ENCODE assay signal across 8 mouse cellular contexts in the genomic region with DNA sequence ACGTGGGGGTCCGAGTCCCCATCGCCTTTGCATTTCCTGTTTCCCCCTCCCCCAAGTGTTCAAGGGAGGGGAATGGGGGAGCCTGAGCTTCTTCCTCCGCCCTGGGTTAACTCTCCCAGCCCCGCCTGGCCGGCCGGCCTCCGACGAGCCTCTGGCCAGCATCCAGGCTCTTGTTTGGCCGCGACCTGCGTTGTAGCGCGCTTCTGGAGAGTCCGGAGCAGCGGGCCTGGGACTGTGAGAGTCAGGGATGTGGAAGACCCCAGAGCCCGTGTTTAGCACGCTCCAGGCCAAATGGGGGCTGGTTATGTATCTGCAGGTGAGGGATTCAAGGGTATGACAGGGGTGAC. TPM values are rescaled to one million over a fixed set of nuclear protein-coding genes. Genes with fewer than 3 reads are reported as not detected.
A peak's percentile ranks its signal among the peaks of the same experiment; 100 is the strongest.
DNase-seq lines count a peak whose midpoint lies in the region; ATAC-seq and TF ChIP-seq lines count a peak whose summit lies in the region.

No protein-coding gene starts in this region.

- no peaks in the 10 kb centered on the region for H3K9me3 ChIP-seq in embryonic facial prominence, embryonic 15.5 days (replicated peaks)
- H3K9me3 ChIP-seq in hindbrain, embryonic 10.5 days = 0 out of 2 replicates have a peak, but pooled peaks cover 2% of the 10 kb centered on the region
- H3K9me3 ChIP-seq in limb, embryonic 14.5 days (ENCODE audit: control insufficient read depth, low read length) = 0 out of 2 replicates have a peak, but pooled peaks cover 3% of the 10 kb centered on the region
- no peaks in the 10 kb centered on the region for H3K9me3 ChIP-seq in midbrain, embryonic 15.5 days

- peak overlapping the region; percentile 40 for H3K27ac ChIP-seq in embryonic facial prominence, embryonic 15.5 days (replicated peaks)
- H3K27ac ChIP-seq in hindbrain, embryonic 10.5 days = peak overlapping the region; percentile 92
- 0 out of 2 replicates have a peak overlapping the region, but pooled peaks have one; percentile 52 for H3K27ac ChIP-seq in limb, embryonic 14.5 days (replicated peaks; ENCODE audit: low read depth, low read length)
- H3K27ac ChIP-seq in midbrain, embryonic 15.5 days = peak overlapping the region; percentile 73

- peak overlapping the region; percentile 90 for H3K4me2 ChIP-seq in embryonic facial prominence, embryonic 15.5 days (replicated peaks)
- peak overlapping the region; percentile 85 for H3K4me2 ChIP-seq in limb, embryonic 14.5 days (replicated peaks; ENCODE audit: low read depth, low read length, severe bottlenecking)
- H3K4me2 ChIP-seq in midbrain, embryonic 15.5 days = peak overlapping the region; percentile 88

- H3K27me3 ChIP-seq in embryonic facial prominence, embryonic 15.5 days = no peaks in the 10 kb centered on the region
- H3K27me3 ChIP-seq in hindbrain, embryonic 10.5 days (ENCODE audit: insufficient read depth, poor library complexity, severe bottlenecking) = peaks cover 8% of the 10 kb centered on the region; the same call in 1 of the 2 replicates
- no peaks in the 10 kb centered on the region for H3K27me3 ChIP-seq in limb, embryonic 14.5 days (ENCODE audit: control insufficient read depth, insufficient read depth, low read length)
- H3K27me3 ChIP-seq in midbrain, embryonic 15.5 days (replicated peaks) = no peaks in the 10 kb centered on the region

- TF ChIP-seq POLR2A in limb, embryonic 14.5 days (IDR thresholded peaks at IDR 0.05; ENCODE audit: borderline replicate concordance, extremely low read depth, insufficient read depth, insufficient read length) = no peak

- peak overlapping the region; percentile 57 for H3K9ac ChIP-seq in embryonic facial prominence, embryonic 15.5 days
- peak overlapping the region; percentile 82 for H3K9ac ChIP-seq in limb, embryonic 14.5 days (ENCODE audit: low read depth, low read length, severe bottlenecking)
- peak overlapping the region; percentile 93 for H3K9ac ChIP-seq in midbrain, embryonic 15.5 days

- DNase-seq in ovary, postnatal 14 days (ENCODE audit: low spot score) = peak; percentile 44
- DNase-seq in ovary, adult 18-20 months (ENCODE audit: low spot score) = no peak
- DNase-seq in hindbrain, embryonic 10.5 days (ENCODE audit: low spot score) = no peak
- peak; percentile 28 for DNase-seq in limb, embryonic 14.5 days (ENCODE audit: low spot score)
- DNase-seq in layer of hippocampus, adult 9-11 months = no peak

- WGBS in embryonic facial prominence, embryonic 15.5 days = 2% methylated on average over 18 of the region's 18 CpGs
- under 1% methylated on average over 18 of the region's 18 CpGs for WGBS in hindbrain, embryonic 10.5 days
- WGBS in limb, embryonic 14.5 days = under 1% methylated on average over 17 of the region's 18 CpGs
- under 1% methylated on average over 18 of the region's 18 CpGs for WGBS in midbrain, embryonic 15.5 days

- H3K4me3 ChIP-seq in embryonic facial prominence, embryonic 15.5 days (replicated peaks) = peak overlapping the region; percentile 50
- peak overlapping the region; percentile 72 for H3K4me3 ChIP-seq in hindbrain, embryonic 10.5 days
- H3K4me3 ChIP-seq in limb, embryonic 14.5 days (replicated peaks; ENCODE audit: low read length) = peak overlapping the region; percentile 78
- peak overlapping the region; percentile 95 for H3K4me3 ChIP-seq in midbrain, embryonic 15.5 days

- peak; percentile 3; the same call in 1 of the 2 replicates for ATAC-seq in embryonic facial prominence, embryonic 15.5 days (ENCODE audit: insufficient number of reproducible peaks, low FRiP score, low TSS enrichment, low read depth)
- ATAC-seq in limb, embryonic 14.5 days (ENCODE audit: low FRiP score, low read depth) = peak; percentile 42
- ATAC-seq in midbrain, embryonic 15.5 days (replicated peaks) = peak; percentile 74
- ATAC-seq in monocyte, adult 5-6 weeks (replicated peaks; ENCODE audit: insufficient number of reproducible peaks, low FRiP score, low TSS enrichment, poor library complexity, severe bottlenecking) = no peak

- H3K36me3 ChIP-seq in embryonic facial prominence, embryonic 15.5 days = no peaks in the 10 kb centered on the region
- peaks cover 3% of the 10 kb centered on the region; the same call in 1 of the 2 replicates for H3K36me3 ChIP-seq in hindbrain, embryonic 10.5 days
- no peaks in the 10 kb centered on the region for H3K36me3 ChIP-seq in limb, embryonic 14.5 days (ENCODE audit: control insufficient read depth, insufficient read depth, low read length)
- H3K36me3 ChIP-seq in midbrain, embryonic 15.5 days (replicated peaks) = no peaks in the 10 kb centered on the region

- H3K4me1 ChIP-seq in embryonic facial prominence, embryonic 15.5 days = peaks cover 11% of the 10 kb centered on the region
- H3K4me1 ChIP-seq in hindbrain, embryonic 10.5 days (replicated peaks) = peaks cover 28% of the 10 kb centered on the region
- 0 out of 2 replicates have a peak, but pooled peaks cover 5% of the 10 kb centered on the region for H3K4me1 ChIP-seq in limb, embryonic 14.5 days (ENCODE audit: control insufficient read depth, insufficient read depth, low read length)
- peaks cover 15% of the 10 kb centered on the region for H3K4me1 ChIP-seq in midbrain, embryonic 15.5 days

RNA-seq across cellular contexts. Expression of gene Adamts7, which starts 0.9 kb away (rescaled TPM):
- 14.7 and 15.6 TPM in 2 replicates for polyA plus RNA-seq in embryonic facial prominence, embryonic 15.5 days (2015; fragmentation: Nextera tagmentation; extraction: Ambion mirVana)
- polyA plus RNA-seq in hindbrain, embryonic 10.5 days (2016; fragmentation: Nextera tagmentation; extraction: Ambion mirVana) = 16.1 and 16.2 TPM in 2 replicates
- 44.3 and 60.0 TPM in 2 replicates for polyA plus RNA-seq in limb, embryonic 14.5 days (2012; rRNA removed)
- 19.4 and 22.7 TPM in 2 replicates for polyA plus RNA-seq in limb, embryonic 14.5 days (2014; fragmentation: Nextera tagmentation; extraction: Ambion mirVana)
- polyA plus RNA-seq in midbrain, embryonic 15.5 days (2015; fragmentation: Nextera tagmentation; extraction: Ambion mirVana) = 9.9 and 11.5 TPM in 2 replicates
- total RNA-seq in monocyte, adult 5-6 weeks (2017) = not detected in 3 replicates

RNA-seq across cellular contexts. Expression of gene Morf4l1, which starts 49.1 kb away (rescaled TPM):
- polyA plus RNA-seq in embryonic facial prominence, embryonic 15.5 days (2015; fragmentation: Nextera tagmentation; extraction: Ambion mirVana) = 429 and 455 TPM in 2 replicates
- 538 and 546 TPM in 2 replicates for polyA plus RNA-seq in hindbrain, embryonic 10.5 days (2016; fragmentation: Nextera tagmentation; extraction: Ambion mirVana)
- 403 and 464 TPM in 2 replicates for polyA plus RNA-seq in limb, embryonic 14.5 days (2012; rRNA removed)
- polyA plus RNA-seq in limb, embryonic 14.5 days (2014; fragmentation: Nextera tagmentation; extraction: Ambion mirVana) = 500 and 524 TPM in 2 replicates
- polyA plus RNA-seq in midbrain, embryonic 15.5 days (2015; fragmentation: Nextera tagmentation; extraction: Ambion mirVana) = 548 and 569 TPM in 2 replicates
- total RNA-seq in monocyte, adult 5-6 weeks (2017) = 337 to 441 TPM (median 353 TPM) in 3 replicates

Comparison
In these comparisons a context has a peak if more than half of its experiments do, and no peak if none do; other contexts are left out.
1. DNase-seq: peak in ovary, postnatal 14 days (single experiment) and limb, embryonic 14.5 days (single experiment); none in ovary, adult 18-20 months (single experiment), hindbrain, embryonic 10.5 days (single experiment) and layer of hippocampus, adult 9-11 months (single experiment).
2. H3K27ac ChIP-seq: peak in every context shown above with its lines; median percentile 92 in hindbrain, embryonic 10.5 days; 73 in midbrain, embryonic 15.5 days; 52 in limb, embryonic 14.5 days; 40 in embryonic facial prominence, embryonic 15.5 days.
3. Peak in every context shown above with its lines, with median percentiles within 50 percentile points of each other: H3K4me2 ChIP-seq, H3K4me3 ChIP-seq and H3K9ac ChIP-seq.